Mouse (Mus musculus) megakaryocyte progenitor cell, adult 5-6 weeks (primary cell): ENCODE measurements around the gene Bod1l. TPM values are rescaled to one million over a fixed set of nuclear protein-coding genes. Genes with fewer than 3 reads are reported as not detected.

Source experiments
- ATAC-seq: replicated peaks from 2 replicates; pipeline ENCODE4 v1.8.0; 2016; ENCODE audit warnings: mild to moderate bottlenecking, moderate TSS enrichment, inconsistent platforms; ENCODE audit not compliant: poor library complexity
- total RNA-seq, 2 experiments: library from RNA; stranded (forward) in 1 of 2; stranded (reverse) in 1 of 2; fragments of 157-497, 149-512 nt in 1 of 2; fragments of 200-1000 nt in 1 of 2; gene quantifications; 2 replicates each; pipeline versions ENCODE4 v1.2.3 to v1.2.4; 2015 to 2017

Gene Bod1l
- total RNA-seq, 2 experiments from 2014 or later = 31.5 to 38.1 TPM

- ATAC-seq = peak; percentile 50
Measured at GRCm38 (mm10) chr5:41804643-41805042, 39.5 kb downstream of the Bod1l start.

- ATAC-seq = no peak
Measured at GRCm38 (mm10) chr5:41801622-41802021, 42.5 kb downstream of the Bod1l start.

- ATAC-seq = no peak
Measured at GRCm38 (mm10) chr5:41794434-41794833, 49.7 kb downstream of the Bod1l start.

- ATAC-seq = no peak
Measured at GRCm38 (mm10) chr5:41790517-41790916, 53.6 kb downstream of the Bod1l start.

- no peak for ATAC-seq
Measured at GRCm38 (mm10) chr5:41788877-41789276, 55.2 kb downstream of the Bod1l start.

- ATAC-seq = no peak
Measured at GRCm38 (mm10) chr5:41781890-41782289, 62.2 kb downstream of the Bod1l start.

- no peak for ATAC-seq
Measured at GRCm38 (mm10) chr5:41780026-41780425, 64.1 kb downstream of the Bod1l start.

- ATAC-seq = no peak
Measured at GRCm38 (mm10) chr5:41775728-41776127, 68.4 kb downstream of the Bod1l start.

- no peak for ATAC-seq
Measured at GRCm38 (mm10) chr5:41775273-41775672, 68.8 kb downstream of the Bod1l start.

- peak; percentile 95 for ATAC-seq
Measured at GRCm38 (mm10) chr5:41768382-41769040, 75.6 kb downstream of the Bod1l start.

- peak; percentile 30 for ATAC-seq
Measured at GRCm38 (mm10) chr5:41767296-41768200, 76.6 kb downstream of the Bod1l start.

GRCm38 (mm10) chr5:41766406-41767010 lies 77.6 kb downstream of the Bod1l start:
- ATAC-seq = no peak

GRCm38 (mm10) chr5:41765626-41766405 lies 78.3 kb downstream of the Bod1l start:
- no peak for ATAC-seq

- no peak for ATAC-seq
Measured at GRCm38 (mm10) chr5:41763731-41764721, 80.1 kb downstream of the Bod1l start, which contains the start of gene Nkx3-2. Nkx3-2 (minus strand) TSS chr5:41764501.

- ATAC-seq = no peak
Measured at GRCm38 (mm10) chr5:41762947-41763730, 81.0 kb downstream of the Bod1l start.

- ATAC-seq = no peak
Measured at GRCm38 (mm10) chr5:41762141-41762946, 81.8 kb downstream of the Bod1l start.

- ATAC-seq = peak; percentile 18; the same call in 1 of the 2 replicates
Measured at GRCm38 (mm10) chr5:41761509-41762140, 82.5 kb downstream of the Bod1l start.
